ENCODE assay signal across 10 mouse cellular contexts in the genomic region with DNA sequence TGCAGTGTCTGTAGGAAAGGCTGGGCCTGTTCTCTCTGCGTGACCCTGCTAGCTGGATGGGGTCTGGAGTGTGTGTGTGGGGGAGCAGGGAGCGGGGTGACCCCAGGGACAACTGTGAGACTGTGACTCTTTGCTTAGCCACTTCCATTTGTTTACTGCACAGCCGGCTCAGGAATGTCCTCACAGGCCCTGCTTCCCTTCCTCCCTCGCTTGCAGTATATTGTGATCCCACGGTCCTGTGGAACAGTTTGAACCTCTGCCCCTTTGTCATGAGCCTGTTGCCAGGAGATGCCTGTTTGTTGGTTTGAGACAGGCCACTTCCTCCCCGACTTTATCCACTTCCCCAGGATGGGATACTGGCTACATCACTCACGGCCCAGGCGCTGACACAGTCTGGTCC. TPM values are rescaled to one million over a fixed set of nuclear protein-coding genes. Genes with fewer than 3 reads are reported as not detected.
DNase-seq lines count a peak whose midpoint lies in the region; ATAC-seq and TF ChIP-seq lines count a peak whose summit lies in the region.
"Had no signal": no experiment of that assay in that cellular context is flagged by ENCODE, and none has a peak within 500 bp of the region (broad histone marks: within the 10 kb centered on the region; RNA-seq: fewer than 3 reads in every experiment).

No protein-coding gene starts in this region.

- DNase-seq in gastrocnemius, postnatal 25 days, result peak; percentile 36
- no peak for DNase-seq in gastrocnemius, postnatal 4 days (ENCODE audit: low spot score in 2 of 2)
- DNase-seq in spleen, adult 2 months (ENCODE audit: low read depth in 1 of 2, low spot score in 2 of 2), result no peak
- no peak for DNase-seq in spleen, postnatal 4 days (ENCODE audit: low spot score in 2 of 2)
- DNase-seq in right cerebral cortex, postnatal 25 days, result no peak
- DNase-seq in spleen, postnatal 14 days (ENCODE audit: low spot score in 2 of 2), result no peak

- no peak overlapping the region for H3K4me3 ChIP-seq in spleen, adult 2 months (ENCODE audit: extremely low read depth, insufficient read depth, insufficient read length)
- H3K4me3 ChIP-seq in liver, embryonic 16.5 days (ENCODE audit: low read depth, low read length), result no peak overlapping the region
- H3K4me3 ChIP-seq in small intestine, adult 2 months (ENCODE audit: low read depth, low read length), result peak overlapping the region; percentile 11
- H3K4me3 ChIP-seq: midbrain, embryonic 12.5 days had no signal

- no peak for TF ChIP-seq CTCF in spleen, adult 2 months (IDR thresholded peaks at IDR 0.05; ENCODE audit: extremely low read depth, insufficient read depth, insufficient read length, insufficient replicate concordance)
- TF ChIP-seq CTCF in small intestine, adult 2 months (IDR thresholded peaks at IDR 0.05; ENCODE audit: extremely low read depth, insufficient read length, insufficient replicate concordance, low read depth, low read length), result no peak

- no peaks in the 10 kb centered on the region for H3K4me1 ChIP-seq in spleen, adult 2 months (ENCODE audit: control insufficient read depth, insufficient read depth, insufficient read length)
- no peaks in the 10 kb centered on the region for H3K4me1 ChIP-seq in liver, embryonic 16.5 days (ENCODE audit: control insufficient read depth, low read depth, low read length)
- H3K4me1 ChIP-seq in small intestine, adult 2 months (ENCODE audit: control insufficient read depth, insufficient read depth, insufficient read length, low read length), result no peaks in the 10 kb centered on the region; the same call in 1 of the 2 replicates
- H3K4me1 ChIP-seq: midbrain, embryonic 12.5 days had no signal

- TF ChIP-seq POLR2A in spleen, adult 2 months (IDR thresholded peaks at IDR 0.05; ENCODE audit: low read depth, low read length), result no peak
- no peak for TF ChIP-seq POLR2A in small intestine, adult 2 months (IDR thresholded peaks at IDR 0.05; ENCODE audit: low read depth, low read length)

- 0 out of 2 replicates have a peak, but pooled peaks have one; percentile 27 for ATAC-seq in liver, embryonic 16.5 days (ENCODE audit: low read depth)
- ATAC-seq: hindbrain, embryonic 16.5 days had no signal

- H3K9ac ChIP-seq in liver, embryonic 16.5 days (ENCODE audit: low read depth, low read length), result no peak overlapping the region
- H3K9ac ChIP-seq: midbrain, embryonic 12.5 days had no signal

- H3K27me3 ChIP-seq in spleen, adult 2 months (ENCODE audit: control insufficient read depth, insufficient read depth, low read length), result no peaks in the 10 kb centered on the region
- H3K27me3 ChIP-seq in liver, embryonic 16.5 days (ENCODE audit: control insufficient read depth, insufficient read depth, low read depth, low read length), result no peaks in the 10 kb centered on the region
- no peaks in the 10 kb centered on the region for H3K27me3 ChIP-seq in small intestine, adult 2 months (ENCODE audit: control insufficient read depth, insufficient read depth, low read length)
- H3K27me3 ChIP-seq: midbrain, embryonic 12.5 days had no signal

- no peaks in the 10 kb centered on the region for H3K9me3 ChIP-seq in liver, embryonic 16.5 days (replicated peaks; ENCODE audit: control insufficient read depth, low read length)
- H3K9me3 ChIP-seq: midbrain, embryonic 12.5 days had no signal

- peaks cover 28% of the 10 kb centered on the region for H3K36me3 ChIP-seq in spleen, adult 2 months (ENCODE audit: control insufficient read depth, insufficient read depth, low read length)
- peaks cover 17% of the 10 kb centered on the region for H3K36me3 ChIP-seq in liver, embryonic 16.5 days (ENCODE audit: control insufficient read depth, insufficient read depth)
- H3K36me3 ChIP-seq in small intestine, adult 2 months (ENCODE audit: control insufficient read depth, insufficient read depth, low read length), result peaks cover 63% of the 10 kb centered on the region

- no peak overlapping the region for H3K4me2 ChIP-seq in liver, embryonic 16.5 days (ENCODE audit: low read depth, low read length)
- H3K4me2 ChIP-seq: midbrain, embryonic 12.5 days had no signal

- WGBS in spleen, adult 2 months, result 87% methylated on average over 8 of the region's 8 CpGs
- WGBS in liver, embryonic 16.5 days (ENCODE audit: insufficient replicate concordance), result 60% methylated on average over 8 of the region's 8 CpGs
- 70% methylated on average over 8 of the region's 8 CpGs for WGBS in small intestine, adult 2 months

- H3K27ac ChIP-seq in spleen, adult 2 months (ENCODE audit: insufficient read depth, low read length), result peak overlapping the region; percentile 18; the same call in 1 of the 2 replicates
- no peak overlapping the region for H3K27ac ChIP-seq in liver, embryonic 16.5 days (ENCODE audit: low read length)
- peak overlapping the region; percentile 69 for H3K27ac ChIP-seq in small intestine, adult 2 months (ENCODE audit: insufficient read depth, low read depth, low read length)
- H3K27ac ChIP-seq: midbrain, embryonic 12.5 days had no signal

RNA-seq across cellular contexts. Expression of gene Specc1l, which starts 35.4 kb away (rescaled TPM):
- 10 to 100 TPM; 31.2 to 33.5 TPM for total RNA-seq in gastrocnemius, postnatal 25 days (2021)
- total RNA-seq in gastrocnemius, postnatal 4 days (2021), result 10 to 100 TPM; 46.0 to 49.7 TPM
- polyA plus RNA-seq in spleen, adult 2 months (2012; rRNA removed), result 16.7 and 17.7 TPM in 2 replicates
- polyA plus RNA-seq in liver, embryonic 16.5 days (2015; fragmentation: Nextera tagmentation; extraction: Ambion mirVana), result 5.6 and 6.7 TPM in 2 replicates
- polyA plus RNA-seq in small intestine, adult 2 months (2012; rRNA removed), result 16.2 and 48.2 TPM in 2 replicates
